Mouse (Mus musculus) MEL (cell line): ENCODE results near the gene Pgc. TPM values are rescaled to one million over a fixed set of nuclear protein-coding genes. Genes with fewer than 3 reads are reported as not detected.

Source experiments
- DNase-seq: peaks from one replicate; pipeline ENCODE4 v3.0.0; 2011; ENCODE audit warnings: low read depth, low spot score
- H3K27ac ChIP-seq: 2 replicates; pipeline ENCODE4 v1.5.1; 2012; ENCODE audit warnings: low read depth, mild to moderate bottlenecking, control low read depth, low read length, moderate library complexity; ENCODE audit not compliant: control insufficient read depth
- H3K27me3 ChIP-seq, 2 experiments: fragments of 150-350 bp in 1 of 2; sonication (generic) in 1 of 2; 2 replicates each; pipeline ENCODE4 v1.6.1; 2012; ENCODE audit warnings: low read length in 2 of 2, mild to moderate bottlenecking in 2 of 2, improper control_type of control experiment in 1 of 2, moderate library complexity in 1 of 2; ENCODE audit not compliant: insufficient read depth in 2 of 2, control insufficient read depth in 1 of 2
- H3K36me3 ChIP-seq, 2 experiments: 2 replicates each; pipeline ENCODE4 v1.6.1; 2012 to 2014; ENCODE audit warnings: low read length in 2 of 2, improper control_type of control experiment in 1 of 2, inconsistent platforms in 1 of 2, mild to moderate bottlenecking in 1 of 2; ENCODE audit not compliant: insufficient read depth in 2 of 2, control insufficient read depth in 1 of 2
- H3K4me1 ChIP-seq, 2 experiments: fragments of 150-350 bp in 1 of 2; sonication (generic) in 1 of 2; 2 replicates each; pipeline ENCODE4 v1.6.1; 2012; ENCODE audit warnings: low read length in 2 of 2, improper control_type of control experiment in 1 of 2, mild to moderate bottlenecking in 1 of 2; ENCODE audit not compliant: insufficient read depth in 2 of 2, control insufficient read depth in 1 of 2
- H3K4me3 ChIP-seq, 2 experiments: fragments of 150-350 bp in 1 of 2; sonication (generic) in 1 of 2; 2 replicates each; pipeline ENCODE4 v1.5.1; 2012; ENCODE audit warnings: low read depth in 2 of 2, low read length in 2 of 2, mild to moderate bottlenecking in 2 of 2, moderate library complexity in 2 of 2, control low read depth in 1 of 2, improper control_type of control experiment in 1 of 2; ENCODE audit not compliant: control insufficient read depth in 1 of 2, insufficient read depth in 1 of 2
- H3K79me2 ChIP-seq: 2 replicates; pipeline ENCODE4 v1.6.1; 2012; ENCODE audit warnings: mild to moderate bottlenecking, low read length, moderate library complexity; ENCODE audit not compliant: control insufficient read depth, poor library complexity, insufficient read depth
- H3K9ac ChIP-seq: 2 replicates; pipeline ENCODE4 v1.6.1; 2012; ENCODE audit warnings: low read depth, mild to moderate bottlenecking, control low read depth, low read length, moderate library complexity; ENCODE audit not compliant: control insufficient read depth, poor library complexity, severe bottlenecking
- H3K9me3 ChIP-seq: fragments of 150-350 bp; sonication (generic); replicated peaks from 2 replicates; pipeline ENCODE4 v1.6.1; 2012; ENCODE audit warnings: mild to moderate bottlenecking, low read length, improper control_type of control experiment, moderate library complexity; ENCODE audit not compliant: insufficient read depth
- BHLHE40 ChIP-seq: IDR thresholded peaks from 2 replicates; pipeline ENCODE4 v1.6.1; 2012; ENCODE audit warnings: low read depth, mild to moderate bottlenecking, inconsistent platforms, low read length, improper control_type of control experiment, borderline replicate concordance
- CHD2 ChIP-seq: IDR thresholded peaks from 2 replicates; pipeline ENCODE4 v1.6.1; 2011; ENCODE audit warnings: low read length, improper control_type of control experiment
- CTCF ChIP-seq, 3 experiments: IDR thresholded peaks in 2 of 3; conservative IDR thresholded peaks in 1 of 3; 2 replicates each; pipeline ENCODE4 v1.5.1; 2011 to 2012; ENCODE audit warnings: low read length in 3 of 3, low read depth in 2 of 3, mild to moderate bottlenecking in 2 of 3, improper control_type of control experiment in 1 of 3, inconsistent platforms in 1 of 3, mixed read lengths in 1 of 3, moderate library complexity in 1 of 3; ENCODE audit not compliant: control insufficient read depth in 1 of 3, insufficient read depth in 1 of 3, poor library complexity in 1 of 3, severe bottlenecking in 1 of 3
- ELF1 ChIP-seq: IDR thresholded peaks from 2 replicates; pipeline ENCODE4 v1.6.1; 2014; ENCODE audit warnings: low read depth, mild to moderate bottlenecking, inconsistent platforms, low read length, improper control_type of control experiment, moderate library complexity
- EP300 ChIP-seq, 2 experiments: IDR thresholded peaks; 2 replicates each; pipeline ENCODE4 v1.6.1; 2011; ENCODE audit warnings: improper control_type of control experiment in 2 of 2, low read length in 2 of 2, low read depth in 1 of 2, mild to moderate bottlenecking in 1 of 2
- ETS1 ChIP-seq: IDR thresholded peaks from 2 replicates; pipeline ENCODE4 v1.6.1; 2012; ENCODE audit warnings: low read depth, mild to moderate bottlenecking, inconsistent platforms, low read length, improper control_type of control experiment, moderate library complexity
- GATA1 ChIP-seq: IDR thresholded peaks from 2 replicates; pipeline ENCODE4 v1.6.1; 2011; ENCODE audit warnings: low read depth, low read length, improper control_type of control experiment
- HCFC1 ChIP-seq: IDR thresholded peaks from 2 replicates; pipeline ENCODE4 v1.6.1; 2012; ENCODE audit warnings: low read depth, mild to moderate bottlenecking, inconsistent platforms, low read length, improper control_type of control experiment, moderate library complexity
- JUND ChIP-seq: IDR thresholded peaks from 2 replicates; pipeline ENCODE4 v1.6.1; 2011; ENCODE audit warnings: low read depth, mild to moderate bottlenecking, improper control_type of control experiment, low read length
- KAT2A ChIP-seq: conservative IDR thresholded peaks from 2 replicates; pipeline ENCODE4 v1.6.1; 2012; ENCODE audit warnings: low read depth, low read length, improper control_type of control experiment, inconsistent platforms
- MAX ChIP-seq: IDR thresholded peaks from 2 replicates; pipeline ENCODE4 v1.6.1; 2011; ENCODE audit warnings: low read length, improper control_type of control experiment
- MAZ ChIP-seq: IDR thresholded peaks from 2 replicates; pipeline ENCODE4 v1.6.1; 2012; ENCODE audit warnings: low read depth, mild to moderate bottlenecking, inconsistent platforms, low read length, improper control_type of control experiment
- MXI1 ChIP-seq: IDR thresholded peaks from 2 replicates; pipeline ENCODE4 v1.6.1; 2011; ENCODE audit warnings: mild to moderate bottlenecking, low read depth, low read length, improper control_type of control experiment
- MYC ChIP-seq: IDR thresholded peaks from 2 replicates; pipeline ENCODE4 v1.6.1; 2011; ENCODE audit warnings: low read depth, mild to moderate bottlenecking, low read length, improper control_type of control experiment, moderate library complexity
- NELFE ChIP-seq: IDR thresholded peaks from 2 replicates; pipeline ENCODE4 v1.6.1; 2011; ENCODE audit warnings: low read depth, low read length, improper control_type of control experiment
- NRF1 ChIP-seq: IDR thresholded peaks from 2 replicates; pipeline ENCODE4 v1.6.1; 2014; ENCODE audit warnings: low read depth, mild to moderate bottlenecking, inconsistent platforms, low read length, improper control_type of control experiment, moderate library complexity; ENCODE audit not compliant: poor library complexity, insufficient read depth, severe bottlenecking
- POLR2A ChIP-seq, 2 experiments: IDR thresholded peaks; 2 replicates each; pipeline ENCODE4 v1.6.1; 2011 to 2012; ENCODE audit warnings: low read length in 2 of 2, mild to moderate bottlenecking in 2 of 2, control low read depth in 1 of 2, improper control_type of control experiment in 1 of 2, low read depth in 1 of 2, moderate library complexity in 1 of 2; ENCODE audit not compliant: control insufficient read depth in 1 of 2, insufficient read depth in 1 of 2, poor library complexity in 1 of 2
- POLR2AphosphoS2 ChIP-seq: IDR thresholded peaks from 2 replicates; pipeline ENCODE4 v1.6.1; 2011; ENCODE audit warnings: low read length, improper control_type of control experiment
- POLR2AphosphoS5 ChIP-seq: IDR thresholded peaks from 2 replicates; pipeline ENCODE4 v1.6.1; 2012; ENCODE audit warnings: low read depth, borderline replicate concordance, mild to moderate bottlenecking, inconsistent platforms, low read length, moderate library complexity, mixed read lengths
- RAD21 ChIP-seq: IDR thresholded peaks from 2 replicates; pipeline ENCODE4 v1.6.1; 2011; ENCODE audit warnings: mild to moderate bottlenecking, low read depth, low read length, improper control_type of control experiment
- RCOR1 ChIP-seq: IDR thresholded peaks from 2 replicates; pipeline ENCODE4 v1.6.1; 2012; ENCODE audit warnings: low read depth, mild to moderate bottlenecking, inconsistent platforms, low read length, improper control_type of control experiment
- SIN3A ChIP-seq: IDR thresholded peaks from 2 replicates; pipeline ENCODE4 v1.6.1; 2012; ENCODE audit warnings: low read length, improper control_type of control experiment, inconsistent platforms
- SMC3 ChIP-seq: IDR thresholded peaks from 2 replicates; pipeline ENCODE4 v1.6.1; 2011; ENCODE audit warnings: low read depth, low read length, improper control_type of control experiment
- TAL1 ChIP-seq: IDR thresholded peaks from 2 replicates; pipeline ENCODE4 v1.6.1; 2012; ENCODE audit warnings: mild to moderate bottlenecking, inconsistent platforms, low read length, moderate library complexity, mixed read lengths
- TCF12 ChIP-seq: IDR thresholded peaks from 2 replicates; pipeline ENCODE4 v1.6.1; 2014; ENCODE audit warnings: low read depth, mild to moderate bottlenecking, inconsistent platforms, low read length, improper control_type of control experiment, moderate library complexity
- UBTF ChIP-seq: IDR thresholded peaks from 2 replicates; pipeline ENCODE4 v1.6.1; 2012; ENCODE audit warnings: low read depth, mild to moderate bottlenecking, inconsistent platforms, low read length, improper control_type of control experiment, moderate library complexity, borderline replicate concordance; ENCODE audit not compliant: insufficient read depth
- USF2 ChIP-seq, 2 experiments: IDR thresholded peaks; 2 replicates each; pipeline ENCODE4 v1.6.1; 2011 to 2012; ENCODE audit warnings: improper control_type of control experiment in 2 of 2, low read length in 2 of 2, borderline replicate concordance in 1 of 2, inconsistent platforms in 1 of 2, low read depth in 1 of 2, mild to moderate bottlenecking in 1 of 2; ENCODE audit not compliant: insufficient read depth in 1 of 2
- ZMIZ1 ChIP-seq: IDR thresholded peaks from 2 replicates; pipeline ENCODE4 v1.6.1; 2012; ENCODE audit warnings: low read depth, mild to moderate bottlenecking, inconsistent platforms, low read length, improper control_type of control experiment, moderate library complexity
- ZNF384 ChIP-seq: IDR thresholded peaks from 2 replicates; pipeline ENCODE4 v1.6.1; 2012; ENCODE audit warnings: low read depth, mild to moderate bottlenecking, inconsistent platforms, low read length, improper control_type of control experiment
- polyA plus RNA-seq, 2 experiments: library from polyadenylated mRNA; stranded (reverse) in 1 of 2; unstranded in 1 of 2; fragments of >175 nt in 1 of 2; fragments of >200 nt in 1 of 2; gene quantifications; 2 replicates each; pipeline versions ENCODE4 v1.2.1 to v1.2.4; 2012; ENCODE audit warnings: low replicate concordance in 2 of 2, low read depth in 1 of 2; ENCODE audit not compliant: insufficient read length in 2 of 2, insufficient read depth in 1 of 2, missing spikeins in 1 of 2
- total RNA-seq: library from RNA; depleted of rRNA; stranded (reverse); fragments of 300-350 nt; gene quantifications from 2 replicates; pipeline ENCODE4 v1.2.3, GENCODE M21; 2012

The Pgc gene
- total and polyA plus RNA-seq, 3 experiments, result not detected

GRCm38 (mm10) chr17:47735553-47736100 is 9.0 kb downstream of the Pgc start:
- TF ChIP-seq MXI1 (no peak), SMC3 (no peak), POLR2AphosphoS5 (no peak), ZNF384 (no peak), CTCF (IDR thresholded peaks at IDR 0.05 in 2 of 3, conservative IDR thresholded peaks at IDR 0.05 in 1 of 3; ENCODE audit: control insufficient read depth in 1 of 3, insufficient read depth in 1 of 3, low read depth in 2 of 3, low read length in 3 of 3, poor library complexity in 1 of 3, severe bottlenecking in 1 of 3) (no peak), TCF12 (no peak), KAT2A (no peak), MYC (no peak), POLR2A (IDR thresholded peaks at IDR 0.05; ENCODE audit: control insufficient read depth in 1 of 2, insufficient read depth in 1 of 2, low read depth in 1 of 2, low read length in 2 of 2, poor library complexity in 1 of 2) (no peak), RCOR1 (no peak), SIN3A (no peak), CHD2 (no peak)
- TF ChIP-seq, all 39 proteins: peak for 0
- H3K9ac ChIP-seq, result no peak overlapping the region
- DNase-seq, result no peak
- H3K27ac ChIP-seq, result no peak overlapping the region
- H3K4me1 ChIP-seq, result peaks cover 0 to 23% of the 10 kb centered on the region in 2 experiments; a peak in 3 of 4 replicates
- peaks cover 1% of the 10 kb centered on the region; the same call in 1 of the 2 replicates for H3K79me2 ChIP-seq
- no peaks in the 10 kb centered on the region for H3K9me3 ChIP-seq
- no peak overlapping the region for H3K4me3 ChIP-seq
- no peaks in the 10 kb centered on the region for H3K27me3 ChIP-seq
- peaks cover 0 to 10% of the 10 kb centered on the region in 2 experiments; a peak in 2 of 4 replicates for H3K36me3 ChIP-seq

- DNase-seq, result peak; percentile 93
- Histone ChIP-seq H3K4me3 (peak within 1 kb of the TSS; percentile 83 to 91), H3K27ac (peak within 1 kb of the TSS; percentile 70), H3K9me3 (no peaks in the 10 kb centered on the region), H3K4me1 (peaks cover 0 to 24% of the 10 kb centered on the region in 2 experiments; a peak in 3 of 4 replicates), H3K27me3 (no peaks in the 10 kb centered on the region), H3K9ac (peak within 1 kb of the TSS; percentile 87), H3K36me3 (peaks cover 0 to 10% of the 10 kb centered on the region in 2 experiments; a peak in 2 of 4 replicates), H3K79me2 (peaks cover 1% of the 10 kb centered on the region; the same call in 1 of the 2 replicates)
- TF ChIP-seq POLR2AphosphoS5, result no peak
- TF ChIP-seq MAZ, result peak; percentile 94; the same call in 1 of the 2 replicates
- TF ChIP-seq SIN3A, result peak; percentile 84
- TF ChIP-seq POLR2AphosphoS2, result no peak
- no peak for TF ChIP-seq MAX
- TF ChIP-seq GATA1, result no peak
- TF ChIP-seq KAT2A, result peak; percentile 96
- no peak for TF ChIP-seq BHLHE40
- TF ChIP-seq RAD21, result peak; percentile 25
- 0 out of 4 replicates have a peak, but pooled peaks of 1 of the 2 experiments have one; percentile 37 for TF ChIP-seq POLR2A (IDR thresholded peaks at IDR 0.05; ENCODE audit: control insufficient read depth in 1 of 2, insufficient read depth in 1 of 2, low read depth in 1 of 2, low read length in 2 of 2, poor library complexity in 1 of 2)
- no peak for TF ChIP-seq JUND
- TF ChIP-seq TCF12, result peak; percentile 20; the same call in 1 of the 2 replicates
- TF ChIP-seq UBTF, result 0 out of 2 replicates have a peak, but pooled peaks have one; percentile 53
- no peak for TF ChIP-seq EP300 (IDR thresholded peaks at IDR 0.05; ENCODE audit: low read depth in 1 of 2, low read length in 2 of 2)
- TF ChIP-seq TAL1, result no peak
- no peak for TF ChIP-seq ZMIZ1
- TF ChIP-seq MYC, result no peak
- peak; percentile 99 for TF ChIP-seq HCFC1
- no peak; the same call in 1 of the 2 replicates for TF ChIP-seq NELFE
- TF ChIP-seq USF2 (IDR thresholded peaks at IDR 0.05; ENCODE audit: borderline replicate concordance in 1 of 2, insufficient read depth in 1 of 2, low read depth in 1 of 2, low read length in 2 of 2), result no peak
- TF ChIP-seq ELF1, result peak; percentile 70; the same call in 1 of the 2 replicates
- TF ChIP-seq CHD2, result no peak
- TF ChIP-seq NRF1, result 0 out of 2 replicates have a peak, but pooled peaks have one; percentile 26
- no peak for TF ChIP-seq ETS1
- peak; percentile 64 for TF ChIP-seq SMC3
Measured at GRCm38 (mm10) chr17:47736856-47737255, 10.2 kb downstream of the Pgc start, which contains the start of gene Tfeb. Gene Tfeb (plus strand): TSS chr17:47737030.
